Mouse (Mus musculus) cerebellum, adult 8-10 months (tissue): ENCODE results near the gene Pigt.

Experiments
- DNase-seq: peaks from one replicate; pipeline ENCODE4 v3.0.0; 2022

Pigt gene

GRCm38 (mm10) chr2:164486258-164487114 lies 10.8 kb upstream of the Pigt start:
- DNase-seq: peak; percentile 73

- DNase-seq: no peak
These were observed 10.2 kb upstream of the Pigt start for GRCm38 (mm10) chr2:164487115-164487527.

DNA sequence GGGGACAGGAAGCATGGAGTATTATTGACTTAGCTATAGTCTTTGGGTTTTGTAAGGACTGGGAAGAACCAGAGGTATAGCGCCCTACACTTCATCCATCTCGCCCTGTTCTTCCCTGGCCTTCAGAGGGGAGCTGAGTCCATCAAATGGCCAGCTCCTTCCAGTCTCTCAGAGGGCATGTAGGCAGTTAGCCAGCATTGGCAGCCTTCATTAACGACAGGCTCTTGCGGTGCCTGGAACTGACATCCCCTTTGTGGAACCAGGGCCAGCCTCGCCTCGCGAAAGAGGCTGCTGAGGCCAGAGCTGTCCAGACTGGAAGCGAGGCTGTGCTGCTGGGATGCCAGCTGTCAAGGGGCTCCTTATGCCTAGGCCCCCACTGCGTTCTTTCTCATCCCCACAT lies 9.5 kb upstream of the Pigt start:
- peak; percentile 68 for DNase-seq

GRCm38 (mm10) chr2:164494126-164494525 lies 3.2 kb upstream of the Pigt start:
- DNase-seq: no peak

- DNase-seq: no peak
These were observed 989 bp upstream of the Pigt start for GRCm38 (mm10) chr2:164496331-164496730.

- DNase-seq: no peak
These were observed 460 bp downstream of the Pigt start for GRCm38 (mm10) chr2:164497691-164498268.

GRCm38 (mm10) chr2:164499317-164499716 lies 2.0 kb downstream of the Pigt start:
- DNase-seq: no peak

DNA sequence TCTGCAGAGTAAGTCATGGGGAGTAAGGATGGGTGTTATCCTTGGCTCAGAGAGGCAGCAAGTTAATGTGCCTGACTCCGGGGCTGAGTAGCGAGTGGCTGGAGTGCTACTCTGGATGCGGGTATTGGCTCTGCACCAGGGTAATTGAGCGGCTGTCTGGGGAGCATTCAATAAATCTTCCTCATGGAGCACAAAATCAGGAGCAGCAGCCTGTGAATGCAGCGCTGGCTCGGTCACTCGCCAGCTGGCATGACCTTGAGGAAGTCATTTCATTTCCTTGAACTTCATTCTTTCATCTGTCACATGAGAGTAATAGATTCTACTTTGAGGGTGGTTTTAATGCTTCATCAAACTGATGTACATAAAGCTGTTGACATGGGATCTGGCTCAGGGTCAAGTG lies 3.2 kb downstream of the Pigt start:
- DNase-seq: no peak

DNA sequence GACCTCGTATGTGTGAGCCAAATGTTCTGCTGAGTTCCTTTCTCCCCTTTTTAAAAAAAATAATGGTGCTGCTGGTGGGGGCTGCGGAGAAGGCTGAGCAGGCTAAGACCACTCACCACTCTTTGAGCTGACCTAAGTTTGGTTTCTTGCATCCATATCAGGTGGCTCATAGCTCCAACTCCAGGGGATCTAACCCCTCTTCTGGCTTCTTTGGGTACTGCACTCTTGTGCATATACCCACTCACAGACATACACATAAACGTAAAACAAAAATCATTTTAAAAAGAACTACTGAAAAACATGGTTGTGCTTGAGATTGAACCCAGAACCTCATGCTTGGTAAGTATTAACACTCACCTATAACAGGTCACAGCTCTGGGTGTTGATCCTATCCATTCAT lies 7.6 kb downstream of the Pigt start:
- no peak for DNase-seq

GRCm38 (mm10) chr2:164505619-164506347 lies 8.5 kb downstream of the Pigt start:
- no peak for DNase-seq

- DNase-seq: no peak
These were observed 10.5 kb downstream of the Pigt start for GRCm38 (mm10) chr2:164507811-164508210.

- no peak for DNase-seq
These were observed 13.4 kb downstream of the Pigt start for GRCm38 (mm10) chr2:164510621-164511190.

DNA sequence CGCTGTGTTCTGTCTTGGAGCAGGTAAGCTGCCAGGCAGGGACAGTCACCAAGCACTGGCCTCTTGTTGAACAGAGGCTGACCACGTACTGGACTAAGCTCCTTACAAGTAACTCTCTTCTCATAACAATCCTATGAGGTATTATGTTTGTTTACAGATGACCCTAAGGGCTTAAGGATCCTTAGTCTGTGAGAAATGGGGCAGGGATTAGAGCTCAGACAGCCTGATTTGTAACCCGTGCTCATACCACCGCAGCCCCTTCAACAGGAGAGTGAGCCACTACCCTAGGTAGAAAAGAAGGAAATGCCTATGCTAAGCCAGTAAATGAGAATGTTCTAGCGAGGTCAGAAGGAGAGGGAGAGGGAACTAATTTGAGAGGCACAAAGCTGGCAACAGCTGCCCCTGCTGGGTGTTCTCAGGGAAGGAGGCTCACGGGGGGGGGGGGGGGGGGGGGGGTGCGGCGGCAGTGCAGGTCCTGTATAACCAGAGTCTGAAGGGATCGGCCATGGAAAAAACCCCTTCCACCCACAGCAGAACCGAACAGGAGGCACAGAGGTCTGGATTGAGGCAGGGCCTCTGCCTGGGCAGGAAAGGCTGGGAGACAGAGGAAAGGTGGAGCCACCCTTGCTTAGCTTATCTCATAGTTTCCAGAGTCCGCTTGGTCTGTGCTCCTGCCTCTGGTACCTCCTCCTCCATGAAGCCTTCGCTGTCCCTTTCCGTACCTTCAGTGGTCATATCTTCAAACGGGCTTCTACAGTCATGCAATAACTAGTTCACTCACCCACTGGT lies 15.0 kb downstream of the Pigt start:
- no peak for DNase-seq

DNA sequence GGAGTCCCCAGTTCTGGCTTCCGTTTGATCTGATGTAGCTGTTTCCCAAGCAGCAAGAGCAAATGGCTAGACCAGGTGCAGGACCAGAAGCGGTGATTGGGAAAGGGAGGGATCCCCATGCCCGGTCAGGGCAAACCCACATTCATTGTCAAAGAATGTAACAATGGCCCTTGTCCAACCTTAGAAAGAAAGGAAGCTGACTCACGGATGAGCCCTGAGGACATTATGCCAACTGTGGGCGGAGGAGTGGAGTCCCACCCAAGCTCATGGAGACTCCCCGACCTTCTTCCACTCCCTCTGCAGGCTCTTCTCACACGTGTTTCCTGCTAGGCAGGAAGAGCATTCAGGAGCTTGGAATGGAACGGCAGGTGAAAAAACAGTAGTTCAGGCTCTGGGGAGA lies 16.1 kb downstream of the Pigt start:
- no peak for DNase-seq

GRCm38 (mm10) chr2:164514916-164515315 lies 17.6 kb downstream of the Pigt start:
- DNase-seq: no peak

- DNase-seq: no peak
These were observed 18.6 kb downstream of the Pigt start for GRCm38 (mm10) chr2:164515897-164516296.

DNA sequence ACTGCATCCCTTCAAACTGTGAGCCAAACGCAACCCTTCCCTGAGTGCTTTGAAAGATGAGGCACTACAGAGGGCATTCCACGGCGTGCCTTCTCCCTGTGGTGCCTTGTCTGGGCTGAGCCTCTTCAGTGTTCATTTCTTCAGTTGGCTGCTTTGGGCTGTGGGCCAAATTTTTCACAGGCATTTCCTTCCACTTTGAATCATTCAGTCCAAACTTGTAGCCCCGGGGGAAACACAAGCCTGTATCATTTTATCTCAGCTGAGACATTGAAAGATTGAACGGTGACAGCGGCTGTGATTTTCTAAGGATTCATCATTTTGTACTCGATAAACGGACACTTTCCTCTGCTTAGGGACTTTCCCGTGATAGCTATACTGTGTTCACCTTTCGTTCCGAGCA lies 19.3 kb downstream of the Pigt start:
- DNase-seq: no peak

- peak; percentile 50 for DNase-seq
These were observed 20.3 kb downstream of the Pigt start for GRCm38 (mm10) chr2:164517485-164518221.

GRCm38 (mm10) chr2:164518266-164519170 lies 21.2 kb downstream of the Pigt start:
- no peak for DNase-seq

DNA sequence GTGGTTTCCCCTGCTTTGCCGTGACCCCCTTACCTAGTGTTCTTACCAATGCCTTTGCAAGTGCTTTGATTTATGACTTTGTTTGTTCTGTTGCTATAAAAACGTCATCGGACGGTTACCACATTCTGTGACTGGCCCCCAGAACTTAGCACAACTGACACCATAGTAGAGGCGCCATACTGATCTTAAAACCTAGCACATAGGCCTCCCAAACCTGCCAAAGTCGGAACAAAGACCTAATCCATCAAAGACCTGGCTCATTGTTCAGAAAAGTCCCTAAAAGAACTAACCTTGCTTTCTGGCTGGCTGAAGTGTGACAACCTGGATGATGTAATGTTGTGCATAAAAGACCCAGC lies 21.8 kb downstream of the Pigt start:
- no peak for DNase-seq

GRCm38 (mm10) chr2:164520782-164521181 lies 23.5 kb downstream of the Pigt start:
- DNase-seq: no peak
